Mouse (Mus musculus): ENCODE results near the gene March8. TPM values are rescaled to one million over a fixed set of nuclear protein-coding genes. Genes with fewer than 3 reads are reported as not detected.
A peak's percentile ranks its signal among the peaks of the same experiment; 100 is the strongest.

Gene March8
- polyA plus RNA-seq, 1 experiment from 2014 or later = 29.4 TPM

GRCm38 (mm10) chr6:116386506-116386905, 48.7 kb downstream of the March8 start:
- TF ChIP-seq CTCF (IDR thresholded peaks at IDR 0.05; ENCODE audit: low read depth) = no peak
- H3K4me3 ChIP-seq (ENCODE audit: low read depth, low read length) = no peak overlapping the region
- H3K27ac ChIP-seq (ENCODE audit: low read depth, low read length) = no peak overlapping the region
- H3K9ac ChIP-seq (ENCODE audit: low read depth, low read length) = no peak overlapping the region
- H3K4me2 ChIP-seq (replicated peaks; ENCODE audit: low read depth) = peak overlapping the region; percentile 35; the same call in 1 of the 2 replicates
- no peak for ATAC-seq
- WGBS = 45% methylated on average over 3 of the region's 3 CpGs
- H3K27me3 ChIP-seq (replicated peaks; ENCODE audit: control insufficient read depth, insufficient read depth, low read length) = no peaks in the 10 kb centered on the region
- no peaks in the 10 kb centered on the region for H3K36me3 ChIP-seq (ENCODE audit: control insufficient read depth, insufficient read depth)
- peaks cover 3% of the 10 kb centered on the region; the same call in 1 of the 2 replicates for H3K4me1 ChIP-seq (replicated peaks; ENCODE audit: control insufficient read depth, insufficient read depth, low read length)
- H3K9me3 ChIP-seq (ENCODE audit: control insufficient read depth) = no peaks in the 10 kb centered on the region

DNA sequence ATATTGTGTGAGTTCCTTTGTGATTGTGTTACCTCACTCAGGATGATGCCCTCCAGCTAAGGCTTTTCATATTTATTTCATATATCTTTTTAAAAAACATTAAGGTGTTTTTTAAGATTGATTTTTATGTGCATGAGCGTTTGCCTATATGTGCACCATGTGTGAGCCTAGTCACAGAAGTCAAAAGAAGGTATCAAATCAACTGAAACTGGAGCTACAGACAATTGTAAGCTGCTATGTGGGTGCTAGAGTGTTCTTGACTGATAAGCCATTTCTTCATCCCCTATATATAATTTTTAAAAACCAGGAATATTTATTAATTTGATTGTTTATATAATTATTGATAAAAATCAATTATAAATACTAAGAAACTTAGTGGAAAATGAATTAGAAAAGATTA, 50.2 kb downstream of the March8 start:
- Histone ChIP-seq H3K4me1 (replicated peaks; ENCODE audit: control insufficient read depth, insufficient read depth, low read length) (peaks cover 3% of the 10 kb centered on the region; the same call in 1 of the 2 replicates), H3K9ac (ENCODE audit: low read depth, low read length) (no peak overlapping the region), H3K27ac (ENCODE audit: low read depth, low read length) (no peak overlapping the region), H3K36me3 (ENCODE audit: control insufficient read depth, insufficient read depth) (no peaks in the 10 kb centered on the region), H3K4me3 (ENCODE audit: low read depth, low read length) (no peak overlapping the region), H3K27me3 (replicated peaks; ENCODE audit: control insufficient read depth, insufficient read depth, low read length) (no peaks in the 10 kb centered on the region), H3K9me3 (ENCODE audit: control insufficient read depth) (no peaks in the 10 kb centered on the region), H3K4me2 (replicated peaks; ENCODE audit: low read depth) (no peak overlapping the region)
- no peak for TF ChIP-seq CTCF (IDR thresholded peaks at IDR 0.05; ENCODE audit: low read depth)
- ATAC-seq = no peak
- 97% methylated on average over 1 of the region's 1 CpGs for WGBS

DNA sequence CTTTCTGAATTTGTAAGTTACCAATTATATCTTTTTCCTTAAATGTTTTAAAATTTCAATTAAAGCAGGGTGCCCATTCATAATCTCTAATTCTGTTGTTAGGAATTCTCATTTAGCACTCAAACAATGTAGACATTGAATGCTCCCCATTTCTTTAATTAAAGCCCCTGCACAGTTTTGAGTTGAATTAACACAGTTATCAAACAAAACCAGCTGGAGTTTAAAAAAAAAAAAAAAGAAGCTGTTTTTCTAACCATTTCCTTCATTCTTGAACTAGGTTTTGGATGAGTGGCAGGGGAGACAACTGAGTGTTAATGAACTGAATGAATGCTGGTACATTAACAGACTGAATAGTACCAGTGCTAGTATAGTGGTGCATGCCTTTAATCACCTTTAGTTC, 51.7 kb downstream of the March8 start:
- H3K9ac ChIP-seq (ENCODE audit: low read depth, low read length) = no peak overlapping the region
- no peak overlapping the region for H3K4me3 ChIP-seq (ENCODE audit: low read depth, low read length)
- H3K36me3 ChIP-seq (ENCODE audit: control insufficient read depth, insufficient read depth) = 0 out of 2 replicates have a peak, but pooled peaks cover 3% of the 10 kb centered on the region
- H3K27me3 ChIP-seq (replicated peaks; ENCODE audit: control insufficient read depth, insufficient read depth, low read length) = no peaks in the 10 kb centered on the region
- no peak for TF ChIP-seq CTCF (IDR thresholded peaks at IDR 0.05; ENCODE audit: low read depth)
- no peaks in the 10 kb centered on the region for H3K9me3 ChIP-seq (ENCODE audit: control insufficient read depth)
- no peak overlapping the region for H3K27ac ChIP-seq (ENCODE audit: low read depth, low read length)
- H3K4me1 ChIP-seq (replicated peaks; ENCODE audit: control insufficient read depth, insufficient read depth, low read length) = peaks cover under 1% of the 10 kb centered on the region; the same call in 1 of the 2 replicates
- ATAC-seq = no peak
- H3K4me2 ChIP-seq (replicated peaks; ENCODE audit: low read depth) = no peak overlapping the region

- 87% methylated on average over 2 of the region's 2 CpGs for WGBS
- H3K9me3 ChIP-seq (ENCODE audit: control insufficient read depth) = no peaks in the 10 kb centered on the region
- no peak overlapping the region for H3K9ac ChIP-seq (ENCODE audit: low read depth, low read length)
- 0 out of 2 replicates have a peak, but pooled peaks cover 3% of the 10 kb centered on the region for H3K36me3 ChIP-seq (ENCODE audit: control insufficient read depth, insufficient read depth)
- no peaks in the 10 kb centered on the region for H3K27me3 ChIP-seq (replicated peaks; ENCODE audit: control insufficient read depth, insufficient read depth, low read length)
- no peaks in the 10 kb centered on the region for H3K4me1 ChIP-seq (replicated peaks; ENCODE audit: control insufficient read depth, insufficient read depth, low read length)
- no peak overlapping the region for H3K27ac ChIP-seq (ENCODE audit: low read depth, low read length)
- H3K4me3 ChIP-seq (ENCODE audit: low read depth, low read length) = no peak overlapping the region
- no peak for TF ChIP-seq CTCF (IDR thresholded peaks at IDR 0.05; ENCODE audit: low read depth)
- ATAC-seq = no peak
- H3K4me2 ChIP-seq (replicated peaks; ENCODE audit: low read depth) = no peak overlapping the region
These were observed 57.3 kb downstream of the March8 start for GRCm38 (mm10) chr6:116394916-116395648.

GRCm38 (mm10) chr6:116397621-116398020, 59.8 kb downstream of the March8 start:
- Histone ChIP-seq H3K9me3 (ENCODE audit: control insufficient read depth) (no peaks in the 10 kb centered on the region), H3K27me3 (replicated peaks; ENCODE audit: control insufficient read depth, insufficient read depth, low read length) (no peaks in the 10 kb centered on the region), H3K27ac (ENCODE audit: low read depth, low read length) (no peak overlapping the region), H3K4me1 (replicated peaks; ENCODE audit: control insufficient read depth, insufficient read depth, low read length) (no peaks in the 10 kb centered on the region), H3K9ac (ENCODE audit: low read depth, low read length) (no peak overlapping the region), H3K4me3 (ENCODE audit: low read depth, low read length) (no peak overlapping the region), H3K36me3 (ENCODE audit: control insufficient read depth, insufficient read depth) (peaks cover 13% of the 10 kb centered on the region), H3K4me2 (replicated peaks; ENCODE audit: low read depth) (no peak overlapping the region)
- no peak for TF ChIP-seq CTCF (IDR thresholded peaks at IDR 0.05; ENCODE audit: low read depth)
- no peak for ATAC-seq
- 64% methylated on average over 6 of the region's 6 CpGs for WGBS

- Histone ChIP-seq H3K27ac (ENCODE audit: low read depth, low read length) (no peak overlapping the region), H3K27me3 (replicated peaks; ENCODE audit: control insufficient read depth, insufficient read depth, low read length) (no peaks in the 10 kb centered on the region), H3K9me3 (ENCODE audit: control insufficient read depth) (no peaks in the 10 kb centered on the region), H3K36me3 (ENCODE audit: control insufficient read depth, insufficient read depth) (peaks cover 14% of the 10 kb centered on the region), H3K4me2 (replicated peaks; ENCODE audit: low read depth) (no peak overlapping the region), H3K4me3 (ENCODE audit: low read depth, low read length) (no peak overlapping the region), H3K9ac (ENCODE audit: low read depth, low read length) (no peak overlapping the region), H3K4me1 (replicated peaks; ENCODE audit: control insufficient read depth, insufficient read depth, low read length) (no peaks in the 10 kb centered on the region)
- 82% methylated on average over 2 of the region's 2 CpGs for WGBS
- ATAC-seq = no peak
- TF ChIP-seq CTCF (IDR thresholded peaks at IDR 0.05; ENCODE audit: low read depth) = no peak
These were observed 60.3 kb downstream of the March8 start for GRCm38 (mm10) chr6:116398136-116398535.
